Mouse (Mus musculus): Measurements from ENCODE around the gene Cd300ld3.

DNA sequence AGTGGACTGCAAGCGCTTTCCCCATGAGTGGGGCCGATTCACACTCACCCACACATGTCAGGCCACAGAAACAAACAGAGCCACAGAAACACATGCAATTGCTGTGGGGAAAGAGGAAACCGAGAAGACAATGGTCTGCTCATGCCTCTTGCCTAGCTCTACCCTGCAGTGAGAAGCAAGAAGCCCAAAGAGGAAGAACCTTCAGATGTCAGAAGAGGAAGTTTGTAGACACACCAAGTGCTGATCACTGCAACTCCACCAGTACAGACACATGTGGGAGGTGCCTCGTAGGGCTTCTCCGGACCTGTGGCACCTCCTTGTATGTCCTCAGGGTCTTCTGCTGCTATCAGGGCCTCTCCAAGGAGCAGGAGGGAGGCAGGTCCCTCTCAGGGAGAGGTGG lies 44.1 kb downstream of the Cd300ld3 start:
- no peak for TF ChIP-seq CTCF (IDR thresholded peaks at IDR 0.05; ENCODE audit: insufficient read depth, low read depth, low read length)
- TF ChIP-seq POLR2A (IDR thresholded peaks at IDR 0.05; ENCODE audit: insufficient read depth, low read depth, low read length) = no peak
